Mouse (Mus musculus): ENCODE data around the gene Tank.

Tank gene

DNA sequence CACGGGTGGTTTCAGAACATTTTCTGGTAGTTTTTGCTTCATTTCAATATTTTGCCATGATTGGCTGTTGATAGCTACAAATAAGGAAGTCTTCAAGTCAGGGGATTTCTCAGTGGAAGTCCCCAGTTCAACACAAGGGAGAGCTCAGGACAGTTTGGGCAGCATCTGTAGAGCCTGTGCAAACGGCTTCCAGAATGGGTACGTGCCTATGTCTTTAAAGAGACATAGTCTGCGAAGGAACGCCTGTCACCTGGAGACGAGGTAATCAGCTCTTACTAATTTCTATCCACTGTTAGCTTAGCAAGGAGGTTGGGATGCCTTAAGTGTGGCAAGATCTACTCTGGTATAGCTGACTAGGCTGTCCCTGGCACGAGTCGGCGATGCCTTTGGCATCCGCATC is at the start of gene Tank:
TSS of gene Tank (plus strand) at position 153 of the 400 bp plus-strand sequence.
- DNase-seq, result peak; percentile 47 to 54

DNA sequence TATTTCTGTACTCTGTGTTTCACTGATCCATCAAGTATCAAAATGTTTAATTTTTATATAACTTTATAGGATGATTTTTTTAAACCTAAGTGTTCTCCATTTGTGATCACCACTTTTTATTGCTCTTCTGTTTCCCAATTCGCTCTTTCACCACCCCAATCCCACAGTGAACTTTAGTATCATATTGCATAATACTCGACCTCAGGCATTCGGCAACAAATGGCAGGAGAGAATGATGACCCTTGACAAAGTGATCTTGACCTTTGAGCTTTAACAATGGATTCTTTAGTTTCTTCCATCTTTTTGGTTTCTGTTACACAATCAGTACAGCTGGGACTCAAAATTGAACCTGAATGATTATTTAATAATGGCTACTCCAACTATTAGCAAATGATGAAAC is 46.1 kb upstream of the Tank start:
- no peak for DNase-seq

DNA sequence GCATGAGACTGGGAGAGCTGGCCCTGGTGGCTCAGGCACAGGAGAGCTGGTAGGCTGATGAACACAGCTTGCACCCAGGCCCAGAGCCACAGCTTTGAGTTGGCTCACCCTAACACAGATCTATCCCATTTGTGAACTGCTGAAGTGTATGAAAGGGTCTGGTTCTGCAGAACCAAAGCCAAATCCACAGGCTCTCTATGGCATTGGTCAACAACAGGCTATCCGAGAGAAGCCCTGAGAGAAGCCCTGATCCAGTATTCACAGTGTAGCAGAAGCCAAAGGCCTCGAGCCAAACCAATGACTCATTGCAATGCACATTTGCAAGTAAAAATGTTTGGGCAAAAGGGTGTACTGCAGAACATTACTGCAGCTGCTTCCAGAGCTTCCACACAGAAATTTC is 45.3 kb upstream of the Tank start:
- no peak for DNase-seq

DNA sequence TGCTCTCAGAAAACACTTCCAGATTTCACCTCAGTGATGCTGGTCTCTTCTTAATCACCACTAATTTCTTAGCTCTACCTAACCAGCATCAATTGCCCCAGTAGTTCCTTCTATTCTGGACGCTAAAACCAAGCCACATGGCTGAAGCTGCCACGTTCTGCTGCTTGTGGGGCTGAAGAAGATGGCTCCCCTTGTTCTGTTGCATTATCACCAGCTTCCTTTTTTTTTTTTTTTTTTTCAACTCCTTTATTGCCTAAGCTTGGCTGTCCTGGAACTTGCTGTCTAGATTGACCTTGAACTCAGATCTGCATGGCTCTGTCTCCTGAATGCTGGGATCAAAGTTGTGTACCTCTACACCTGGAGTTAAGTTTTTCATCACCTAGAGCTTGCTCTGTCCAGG is 41.5 kb upstream of the Tank start:
- DNase-seq, result no peak

DNA sequence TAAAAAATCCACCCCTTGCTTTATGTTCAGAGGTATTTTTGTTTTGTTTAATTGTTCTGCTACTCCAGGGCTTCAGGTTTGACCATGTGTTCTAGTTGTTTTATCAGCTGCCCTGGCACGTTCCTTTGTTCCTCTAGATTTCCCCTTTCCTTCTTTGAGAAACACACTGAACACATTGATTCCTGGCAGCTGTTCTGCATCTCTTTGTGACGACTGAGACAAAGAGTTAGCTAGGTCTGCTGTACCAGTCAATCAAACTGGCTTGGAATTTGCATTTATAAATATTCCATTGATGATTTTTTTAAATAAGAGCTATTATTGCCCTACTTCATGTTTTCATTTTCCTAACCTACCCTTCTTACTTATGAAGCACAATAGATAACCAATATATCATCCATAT is 39.0 kb upstream of the Tank start:
- no peak for DNase-seq

DNA sequence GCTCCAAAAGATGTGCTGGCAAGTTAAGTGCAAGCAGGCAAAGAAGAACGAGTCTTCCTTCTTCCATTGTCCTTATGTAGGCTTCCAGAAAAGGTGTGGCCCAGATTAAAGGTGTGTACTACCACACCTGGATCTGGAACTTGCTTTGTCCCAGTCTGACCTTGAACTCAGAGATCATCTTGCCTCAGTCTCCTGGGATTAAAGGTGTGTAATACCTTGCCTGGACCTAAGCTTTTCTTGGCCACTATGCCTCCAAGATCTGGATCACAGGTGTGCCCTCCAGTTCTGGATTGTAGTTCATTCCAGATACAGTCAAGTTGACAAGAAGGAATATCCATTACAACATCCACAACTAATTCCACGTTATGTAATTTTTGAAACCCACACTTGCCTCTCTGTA is 36.0 kb upstream of the Tank start:
- DNase-seq, result no peak

DNA sequence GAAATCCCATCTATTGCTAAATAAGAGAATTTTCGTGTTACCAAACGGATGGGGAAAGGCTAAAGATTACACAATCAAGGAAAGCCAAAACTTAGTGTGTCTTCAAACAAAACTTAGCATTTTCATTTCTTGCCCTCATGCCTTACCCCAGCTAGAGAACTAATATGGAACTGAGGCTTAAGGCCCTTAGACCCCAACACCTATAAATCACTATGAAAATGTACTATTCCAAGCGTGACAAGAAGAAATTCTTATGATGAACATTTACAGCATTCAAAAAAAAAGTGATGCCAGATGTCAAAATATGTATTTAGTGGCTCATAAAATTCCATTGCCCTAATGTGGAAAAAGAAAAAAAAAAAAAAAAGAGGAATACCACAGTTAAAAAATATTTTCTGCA is 32.7 kb upstream of the Tank start:
- no peak for DNase-seq

DNA sequence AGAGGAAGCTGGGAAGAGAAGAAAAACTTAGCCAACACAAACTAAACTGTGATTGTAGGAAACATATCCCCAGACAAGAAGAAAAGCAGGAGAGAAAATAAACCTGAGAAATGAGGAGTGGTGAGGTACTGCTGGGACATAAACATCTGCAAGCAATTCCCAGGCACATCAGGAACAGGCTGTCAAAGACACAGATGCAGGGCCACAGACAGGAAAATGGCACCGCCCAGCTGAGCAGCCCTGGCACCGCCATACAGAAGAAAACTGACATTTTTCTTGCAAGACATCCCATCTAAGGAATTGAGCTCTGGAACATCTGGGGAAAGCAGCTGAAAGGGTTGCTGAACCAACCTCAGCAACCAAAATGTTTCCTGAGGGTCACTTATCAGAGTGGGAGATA is 30.4 kb upstream of the Tank start:
- DNase-seq, result no peak

DNA sequence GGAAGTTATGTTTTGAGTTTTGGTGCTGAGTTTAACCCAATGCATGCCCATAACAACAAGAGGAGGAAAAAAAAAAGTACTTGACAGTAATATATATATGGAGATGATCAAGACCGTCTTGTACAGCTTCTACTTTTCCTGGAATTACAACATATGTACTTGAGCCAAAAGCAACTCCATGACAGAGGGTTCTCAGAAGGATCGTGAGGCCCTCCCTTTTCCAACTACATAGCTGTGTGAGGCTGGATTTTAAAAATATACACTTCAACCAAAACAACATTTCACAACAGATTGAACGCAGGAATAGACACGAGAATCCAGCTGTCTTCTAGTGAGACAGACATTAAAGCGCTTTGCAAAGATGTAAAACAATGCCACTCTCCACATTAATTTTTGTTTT is 26.7 kb upstream of the Tank start:
- DNase-seq, result no peak

DNA sequence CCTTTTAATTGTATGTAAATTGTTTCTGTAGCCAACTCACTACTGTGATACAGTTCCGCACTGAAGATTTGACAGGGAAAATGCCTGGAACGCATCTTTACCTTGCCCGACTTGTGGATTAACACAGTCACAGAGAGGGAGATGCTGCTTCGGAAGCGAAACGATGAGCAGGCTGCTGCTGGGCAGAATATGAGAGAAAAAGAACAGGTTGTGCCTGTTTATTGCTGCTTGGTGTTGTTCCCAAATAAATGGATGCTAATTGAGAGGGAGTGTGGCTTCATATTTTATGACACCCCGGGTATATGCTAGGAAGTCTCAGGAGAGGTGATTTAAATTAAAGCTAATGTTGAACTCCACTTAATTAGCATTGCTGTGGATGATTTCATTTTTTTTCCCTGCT is 23.0 kb upstream of the Tank start:
- no peak for DNase-seq

DNA sequence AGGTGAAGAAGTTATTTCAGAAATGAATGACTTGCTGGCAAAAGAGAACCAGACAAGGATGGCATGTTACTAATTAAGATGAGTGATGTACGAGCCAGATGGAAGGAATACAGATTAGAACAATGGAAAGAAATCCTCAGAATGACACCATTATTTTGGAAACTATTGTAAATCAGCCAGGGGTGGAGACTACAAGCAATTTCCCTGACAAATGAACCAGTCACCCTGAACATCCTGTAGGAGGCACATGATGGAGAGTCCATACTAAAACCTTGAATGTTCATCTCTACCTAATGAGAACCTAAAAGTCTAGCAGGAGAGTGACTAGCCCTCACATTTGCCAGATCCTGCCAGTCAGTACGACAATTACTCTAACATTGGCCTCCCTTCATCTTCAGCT is 22.6 kb upstream of the Tank start:
- DNase-seq, result no peak

DNA sequence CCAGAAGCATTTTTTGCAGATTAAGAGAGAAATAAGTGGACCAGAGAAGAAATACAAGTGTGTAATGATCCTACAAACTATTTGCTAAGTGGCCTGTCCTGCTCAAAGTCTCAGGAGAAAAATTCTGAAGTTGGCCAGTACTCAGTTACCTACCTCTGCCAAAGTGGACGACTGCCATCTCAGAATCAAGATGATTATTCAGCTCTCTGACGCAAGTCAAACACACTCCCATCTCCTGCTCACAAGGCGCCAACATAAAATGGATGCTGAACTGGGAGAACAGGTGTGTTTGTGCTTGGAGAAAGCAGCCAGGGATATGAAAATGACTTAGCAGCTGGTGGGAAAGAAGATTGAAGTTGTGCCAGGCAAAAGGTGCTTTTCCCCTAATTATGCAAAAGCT is 21.7 kb upstream of the Tank start:
- no peak for DNase-seq

DNA sequence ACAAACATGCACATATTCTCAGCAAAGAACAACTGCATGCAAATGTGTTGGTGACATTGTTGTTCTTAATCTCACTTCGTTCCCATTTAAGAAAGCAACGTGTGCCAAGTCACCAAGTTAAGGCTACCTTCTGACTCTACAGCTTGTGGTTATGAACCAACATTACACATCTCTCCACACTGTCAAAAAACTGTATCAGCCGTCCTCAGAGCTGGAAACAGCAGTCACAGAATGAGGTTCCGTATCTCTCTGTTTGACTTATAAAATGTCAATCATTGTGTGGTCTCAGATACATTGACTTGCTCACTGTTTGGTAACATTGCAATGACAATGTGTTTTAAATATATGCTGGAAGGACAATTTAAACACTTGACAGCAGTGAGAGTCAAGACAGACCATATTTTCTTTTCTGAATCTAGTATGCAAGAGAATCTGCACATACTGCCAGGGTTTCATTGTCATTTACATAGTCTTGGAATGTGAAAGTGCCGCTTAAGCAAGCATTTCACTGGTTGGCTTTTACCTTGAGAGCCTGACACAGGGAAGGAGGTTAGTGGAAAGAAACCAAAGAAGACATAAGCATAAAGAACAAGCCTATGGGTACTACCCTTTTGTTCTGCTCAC is 20.4 kb upstream of the Tank start:
- DNase-seq, result no peak

DNA sequence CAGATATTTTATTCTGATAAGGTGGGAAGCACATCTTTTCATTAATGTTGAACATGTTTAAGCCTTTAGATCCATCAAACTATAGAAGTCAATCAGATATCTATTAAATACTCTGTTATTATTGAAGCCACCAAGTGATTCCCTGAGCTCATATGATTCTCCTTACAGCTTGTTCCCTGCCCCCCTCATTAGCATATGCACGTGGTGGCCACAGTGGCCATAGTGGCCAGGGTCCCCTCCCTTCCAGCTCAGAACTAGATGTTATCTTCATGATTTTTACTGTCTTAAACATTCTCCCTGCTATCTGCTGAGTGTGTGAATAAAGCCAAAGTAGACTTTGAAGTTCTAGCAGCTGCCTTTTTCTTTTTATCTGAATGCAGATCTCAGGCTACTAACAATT is 17.3 kb upstream of the Tank start:
- no peak for DNase-seq

DNA sequence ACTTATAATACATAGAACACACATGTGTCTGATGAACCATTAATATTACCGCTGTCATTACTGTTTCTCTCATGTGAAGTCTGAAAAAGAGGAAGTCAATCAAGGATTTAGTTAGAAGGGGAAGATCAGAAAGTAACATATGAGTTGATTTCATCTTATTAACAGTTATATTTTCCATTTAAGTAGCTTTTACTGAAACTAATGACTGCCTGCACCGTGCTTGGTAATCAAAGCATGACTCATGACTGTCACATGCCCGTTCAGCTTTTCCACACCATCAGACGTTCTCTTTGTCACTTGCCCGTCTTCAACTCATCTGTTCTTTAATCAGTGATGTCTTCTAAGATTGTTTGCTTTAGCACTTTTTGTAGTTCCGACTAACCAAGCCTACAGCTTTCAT is 15.2 kb upstream of the Tank start:
- DNase-seq, result no peak

DNA sequence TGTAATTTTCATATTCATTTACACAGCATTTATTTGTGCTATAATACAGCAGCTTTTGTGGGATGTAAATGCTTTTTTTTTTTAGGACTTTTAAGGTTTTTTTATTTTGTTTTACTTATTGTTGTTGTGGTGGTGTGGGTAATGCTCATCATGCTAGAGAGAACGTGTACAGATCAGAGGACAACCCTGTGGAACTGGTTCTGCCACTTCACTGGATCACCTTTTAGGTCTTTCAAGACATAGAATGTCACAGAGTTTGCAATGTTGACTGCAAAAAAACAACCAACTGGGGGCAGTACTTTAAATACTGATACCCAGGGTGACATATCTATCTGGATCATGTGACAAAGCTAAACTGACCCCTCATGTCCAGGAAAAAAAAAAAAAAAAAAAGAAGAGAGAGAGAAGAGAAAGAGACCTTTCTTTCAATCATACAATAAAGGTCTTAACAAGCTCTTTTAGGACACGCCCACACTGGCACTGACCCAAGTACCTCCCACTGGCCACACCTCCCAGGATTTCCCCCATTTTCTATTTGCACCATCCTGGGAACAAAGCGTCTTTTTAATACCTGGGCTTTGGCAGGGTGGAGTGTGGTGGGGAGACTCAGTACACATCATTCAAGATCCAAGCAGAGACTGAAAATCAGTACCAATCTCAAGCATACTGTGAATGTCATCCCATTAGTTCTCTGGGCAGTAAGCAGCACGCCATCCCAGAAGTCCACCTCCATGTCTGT is 11.2 kb upstream of the Tank start:
- DNase-seq, result no peak

DNA sequence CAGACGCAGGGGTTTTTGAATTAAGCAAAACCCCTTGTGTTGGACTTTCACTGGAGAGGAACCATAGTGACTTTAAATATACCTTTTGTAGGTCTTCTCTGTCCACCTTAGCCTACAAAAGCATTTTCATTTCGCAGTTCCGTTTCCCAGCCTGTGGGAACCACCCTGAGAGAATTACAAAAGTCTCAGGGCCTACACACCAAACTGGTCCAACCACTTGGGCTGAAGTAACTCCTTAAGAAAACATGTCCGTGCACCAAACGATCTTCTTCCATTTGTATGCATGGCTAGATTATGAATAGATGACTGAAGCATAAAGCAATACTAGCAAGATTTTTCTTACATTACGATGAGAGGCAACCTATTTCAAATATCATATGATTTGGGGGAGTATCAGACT is 9.2 kb upstream of the Tank start:
- DNase-seq, result no peak

DNA sequence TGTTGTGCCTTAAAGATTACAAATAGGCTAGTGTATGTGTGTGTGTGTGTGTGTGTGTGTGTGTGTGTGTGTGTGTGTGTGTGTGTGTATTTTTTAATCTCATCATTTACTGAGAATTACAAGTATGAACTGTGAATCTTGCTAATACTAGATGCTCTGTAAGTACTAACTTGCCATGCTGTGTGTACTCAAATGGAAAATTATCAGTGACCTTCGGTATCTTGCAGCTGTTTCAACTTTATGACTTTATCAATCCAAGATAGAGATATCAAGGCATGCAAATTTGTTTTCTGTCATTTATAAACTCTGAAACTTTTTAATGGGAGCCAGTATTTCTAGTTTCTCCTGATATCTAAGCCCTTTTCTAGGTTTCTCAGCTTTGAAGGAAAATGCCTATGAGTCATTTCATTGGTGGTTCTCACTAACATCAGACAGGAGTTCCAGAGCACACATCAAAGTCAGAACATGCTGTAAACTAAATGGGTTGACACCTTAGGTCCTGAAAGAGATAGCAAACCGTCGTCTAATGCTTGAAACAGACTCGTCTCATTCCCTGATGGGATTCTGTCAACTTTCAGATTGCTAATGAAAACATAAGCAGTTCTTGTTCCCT is 6.9 kb upstream of the Tank start:
- no peak for DNase-seq

DNA sequence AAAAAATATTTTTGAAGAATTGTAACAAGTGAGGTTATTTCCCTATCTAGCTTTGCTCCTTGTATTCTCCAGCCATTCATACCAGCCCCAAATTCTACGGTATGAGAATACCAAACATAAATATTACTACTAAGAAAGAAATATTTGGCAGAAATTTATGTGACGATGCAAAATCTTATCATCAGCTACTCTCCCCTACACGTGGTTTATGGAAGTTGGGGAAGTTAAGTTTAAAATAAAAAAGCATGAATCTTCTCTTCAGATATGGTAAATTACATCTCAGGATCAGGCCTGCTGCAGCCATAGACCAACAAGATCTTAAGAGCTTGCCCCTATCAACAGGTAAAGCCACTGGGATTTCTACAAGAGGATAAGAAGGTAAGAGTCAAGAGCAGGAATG is 1.9 kb upstream of the Tank start:
- DNase-seq, result no peak

DNA sequence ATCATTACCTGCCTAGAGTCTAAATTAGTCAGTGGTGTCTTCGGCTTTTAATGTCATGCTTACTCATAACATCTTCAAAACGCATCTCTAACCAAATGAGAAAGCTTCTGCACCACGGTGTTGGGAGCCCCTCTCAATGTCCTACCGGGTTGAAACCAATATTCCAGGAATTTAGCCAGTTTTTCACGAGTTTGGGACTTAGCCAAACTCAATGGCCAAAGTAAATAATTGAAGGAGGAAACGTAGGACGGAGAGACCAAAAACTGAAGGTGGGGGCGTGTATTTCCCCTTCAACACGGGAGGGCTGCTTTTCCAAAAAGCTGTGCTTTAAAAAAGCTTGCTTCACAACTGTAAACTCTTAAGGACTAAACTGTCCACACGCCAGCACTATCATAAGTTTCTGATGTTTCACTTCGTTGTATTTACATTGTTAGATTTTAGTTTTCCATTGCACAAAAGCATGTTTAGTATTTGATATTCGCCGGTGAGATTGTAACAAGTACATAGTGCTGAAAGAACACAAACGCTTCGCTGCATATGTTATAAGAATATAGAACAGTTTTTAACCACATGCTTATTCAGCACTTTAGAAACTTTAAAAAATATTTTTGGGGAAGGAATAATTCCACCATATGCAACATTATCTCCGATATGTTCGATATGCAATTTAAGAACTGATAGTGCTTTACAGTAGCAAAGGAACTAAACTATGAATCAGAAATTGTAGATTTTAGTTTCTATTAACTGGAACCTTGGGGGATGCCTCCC is 1.3 kb upstream of the Tank start:
- DNase-seq, result no peak

DNA sequence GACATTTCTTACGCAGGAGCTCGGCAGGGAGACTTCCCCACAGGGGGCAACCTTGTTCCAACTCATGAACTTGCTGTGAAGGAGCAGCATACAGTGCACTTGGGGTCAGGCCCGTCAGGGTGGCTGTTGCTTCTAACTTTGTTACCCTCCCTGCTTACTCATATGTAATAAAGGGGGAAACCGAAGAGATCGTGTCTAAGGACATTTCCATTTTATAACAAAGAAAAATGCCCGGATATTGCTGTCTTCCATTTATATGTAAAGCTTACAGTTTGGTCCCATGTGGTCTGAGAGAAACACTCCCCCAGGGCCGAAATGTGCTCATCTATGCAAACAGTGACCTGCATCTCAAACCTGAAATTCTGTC is 706 bp upstream of the Tank start:
- peak; percentile 27 to 49 for DNase-seq

DNA sequence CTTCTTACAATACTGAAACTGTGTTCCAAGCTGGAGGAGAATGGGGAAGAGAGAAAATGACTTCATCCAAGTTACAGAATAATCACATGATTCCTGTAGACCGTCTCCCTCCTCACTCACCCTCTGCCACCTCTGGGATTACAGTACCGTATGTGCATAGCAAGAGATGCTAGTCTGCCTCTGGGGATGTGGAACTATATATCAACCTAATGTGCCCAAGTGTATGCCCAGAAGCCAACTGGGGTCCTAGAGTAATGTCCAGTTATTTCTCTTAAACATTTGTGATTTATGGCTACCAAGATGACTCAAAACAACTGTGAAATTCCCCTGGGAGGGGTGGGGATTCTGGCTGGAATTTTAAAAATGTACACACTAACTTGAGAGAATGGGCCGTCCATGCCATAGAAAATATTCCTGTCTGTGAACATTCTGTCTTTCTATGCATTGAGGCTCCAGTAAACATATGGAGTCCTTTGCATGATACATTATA is 1.2 kb downstream of the Tank start:
- DNase-seq, result no peak

DNA sequence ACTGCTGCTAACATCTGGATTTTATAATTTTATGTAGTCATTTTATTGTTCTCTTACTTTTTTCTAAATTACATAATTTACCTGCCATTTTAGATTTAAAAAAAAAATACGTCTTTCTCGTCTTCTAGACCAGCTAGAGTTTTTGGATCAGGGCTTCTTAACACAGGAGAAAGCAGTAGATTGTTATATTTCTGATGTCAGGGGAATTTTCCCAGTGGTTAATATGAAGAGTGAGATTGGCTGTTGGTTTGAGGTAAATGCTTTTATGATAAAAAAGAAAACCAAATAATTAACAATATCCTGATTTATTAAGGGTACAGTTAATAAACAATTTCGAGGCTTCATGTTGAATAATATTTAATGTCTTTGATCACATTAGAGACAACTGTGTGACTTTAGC is 1.7 kb downstream of the Tank start:
- DNase-seq, result no peak
